ENCODE assay signal across 14 mouse cellular contexts in the genomic region with DNA sequence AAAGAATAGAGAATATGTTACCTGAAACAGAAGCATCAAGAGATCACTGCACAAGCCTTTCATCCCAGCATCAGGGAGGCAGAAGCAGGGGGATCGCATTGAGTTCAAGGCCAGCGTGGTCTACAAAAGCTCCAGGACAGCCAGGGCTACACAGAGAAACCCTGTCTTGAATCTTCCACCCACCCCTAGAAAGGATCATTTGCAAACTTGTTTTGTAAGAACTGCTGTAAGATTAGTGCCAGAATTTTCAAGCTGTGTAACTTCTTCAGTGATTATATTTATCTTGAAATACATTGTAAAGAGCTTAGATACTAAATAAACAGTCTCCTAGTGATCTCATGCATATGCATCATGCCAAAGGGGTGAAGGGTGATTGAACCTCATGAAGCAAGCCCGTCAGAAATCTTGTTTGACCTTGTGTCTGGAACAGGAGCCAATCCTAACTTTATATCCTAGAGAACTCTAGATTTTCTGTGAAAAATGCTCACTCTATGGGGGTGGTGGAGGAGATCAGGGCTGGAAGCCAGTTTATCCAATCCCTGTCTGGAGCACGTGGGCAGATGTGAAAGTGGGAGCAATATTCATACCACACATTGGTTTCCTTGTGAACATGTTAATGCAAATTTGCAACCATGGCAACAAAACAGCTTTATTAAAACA. TPM values are rescaled to one million over a fixed set of nuclear protein-coding genes. Genes with fewer than 3 reads are reported as not detected.
DNase-seq lines count a peak whose midpoint lies in the region; ATAC-seq and TF ChIP-seq lines count a peak whose summit lies in the region.
"Had no signal": no experiment of that assay in that cellular context is flagged by ENCODE, and none has a peak within 500 bp of the region (broad histone marks: within the 10 kb centered on the region; RNA-seq: fewer than 3 reads in every experiment).

No protein-coding gene starts in this region.

- WGBS in heart, postnatal 0 days, result 61% methylated on average over 4 of the region's 4 CpGs
- WGBS in lung, embryonic 16.5 days, result 55% methylated on average over 4 of the region's 4 CpGs
- 38% methylated on average over 4 of the region's 4 CpGs for WGBS in stomach, postnatal 0 days
- WGBS in forebrain, embryonic 10.5 days, result 83% methylated on average over 4 of the region's 4 CpGs

- H3K27ac ChIP-seq in heart, postnatal 0 days (ENCODE audit: low read depth), result peak overlapping the region; percentile 50
- H3K27ac ChIP-seq in lung, embryonic 16.5 days (ENCODE audit: low read length), result peak overlapping the region; percentile 43
- H3K27ac ChIP-seq in stomach, postnatal 0 days (replicated peaks), result 0 out of 2 replicates have a peak overlapping the region, but pooled peaks have one; percentile 45
- no peak overlapping the region for H3K27ac ChIP-seq in forebrain, embryonic 10.5 days
- H3K27ac ChIP-seq: hindbrain, embryonic 15.5 days had no signal

- TF ChIP-seq CTCF in heart, postnatal 0 days (IDR thresholded peaks at IDR 0.05; ENCODE audit: low read depth), result no peak
- TF ChIP-seq CTCF in stomach, postnatal 0 days (IDR thresholded peaks at IDR 0.05; ENCODE audit: low read depth), result no peak

- H3K4me1 ChIP-seq in heart, postnatal 0 days (ENCODE audit: control insufficient read depth, insufficient read depth), result peaks cover 11% of the 10 kb centered on the region; the same call in 1 of the 2 replicates
- 0 out of 2 replicates have a peak, but pooled peaks cover 2% of the 10 kb centered on the region for H3K4me1 ChIP-seq in lung, embryonic 16.5 days (replicated peaks; ENCODE audit: control insufficient read depth, insufficient read depth, low read length)
- H3K4me1 ChIP-seq in stomach, postnatal 0 days (replicated peaks; ENCODE audit: control insufficient read depth, insufficient read depth), result no peaks in the 10 kb centered on the region
- H3K4me1 ChIP-seq in forebrain, embryonic 10.5 days, result peaks cover 15% of the 10 kb centered on the region

- no peaks in the 10 kb centered on the region for H3K36me3 ChIP-seq in heart, postnatal 0 days (replicated peaks; ENCODE audit: control insufficient read depth, insufficient read depth, low read length)
- no peaks in the 10 kb centered on the region for H3K36me3 ChIP-seq in lung, embryonic 16.5 days (ENCODE audit: control insufficient read depth, insufficient read depth, low read length)
- no peaks in the 10 kb centered on the region for H3K36me3 ChIP-seq in stomach, postnatal 0 days (ENCODE audit: control insufficient read depth, insufficient read depth, low read length)
- no peaks in the 10 kb centered on the region for H3K36me3 ChIP-seq in forebrain, embryonic 10.5 days (replicated peaks)
- H3K36me3 ChIP-seq: hindbrain, embryonic 15.5 days had no signal

- no peak overlapping the region for H3K9ac ChIP-seq in heart, postnatal 0 days (replicated peaks; ENCODE audit: low read depth, low read length)
- no peak overlapping the region for H3K9ac ChIP-seq in lung, embryonic 16.5 days (ENCODE audit: low read length)
- no peak overlapping the region for H3K9ac ChIP-seq in stomach, postnatal 0 days (ENCODE audit: low read length)
- H3K9ac ChIP-seq: hindbrain, embryonic 15.5 days had no signal

- intact Hi-C loops in heart, postnatal 36 days (cut with DNase I), result no loop called here

- H3K9me3 ChIP-seq in heart, postnatal 0 days (replicated peaks; ENCODE audit: control insufficient read depth, low read length), result no peaks in the 10 kb centered on the region
- H3K9me3 ChIP-seq in lung, embryonic 16.5 days (ENCODE audit: control insufficient read depth, low read length), result no peaks in the 10 kb centered on the region
- H3K9me3 ChIP-seq in stomach, postnatal 0 days (ENCODE audit: control insufficient read depth, low read length), result no peaks in the 10 kb centered on the region
- H3K9me3 ChIP-seq in forebrain, embryonic 10.5 days, result no peaks in the 10 kb centered on the region
- H3K9me3 ChIP-seq: hindbrain, embryonic 15.5 days had no signal

- H3K27me3 ChIP-seq in heart, postnatal 0 days (ENCODE audit: control insufficient read depth, insufficient read depth, low read length), result no peaks in the 10 kb centered on the region
- H3K27me3 ChIP-seq in lung, embryonic 16.5 days (ENCODE audit: control insufficient read depth, insufficient read depth, low read depth, low read length), result no peaks in the 10 kb centered on the region
- no peaks in the 10 kb centered on the region for H3K27me3 ChIP-seq in stomach, postnatal 0 days (ENCODE audit: control insufficient read depth, insufficient read depth, low read length)
- peaks cover 13% of the 10 kb centered on the region for H3K27me3 ChIP-seq in forebrain, embryonic 10.5 days (ENCODE audit: poor library complexity, severe bottlenecking)
- H3K27me3 ChIP-seq: hindbrain, embryonic 15.5 days had no signal

- peak; percentile 55 for ATAC-seq in heart, postnatal 0 days (ENCODE audit: insufficient read depth, low read depth)
- ATAC-seq in lung, embryonic 16.5 days (ENCODE audit: low read depth), result peak; percentile 78
- ATAC-seq in stomach, postnatal 0 days (ENCODE audit: low FRiP score, low TSS enrichment), result peak; percentile 86
- ATAC-seq: CD4-positive, CD25-positive, alpha-beta regulatory T cell, adult 4 months had no signal

- TF ChIP-seq EP300 in heart, postnatal 0 days (IDR thresholded peaks at IDR 0.05; ENCODE audit: low read depth), result no peak
- no peak for TF ChIP-seq EP300 in stomach, postnatal 0 days (optimal IDR thresholded peaks at IDR 0.05)

- H3K4me2 ChIP-seq in heart, postnatal 0 days (ENCODE audit: low read depth, low read length), result no peak overlapping the region
- H3K4me2 ChIP-seq in lung, embryonic 16.5 days (ENCODE audit: low read depth, low read length), result no peak overlapping the region
- H3K4me2 ChIP-seq in stomach, postnatal 0 days (replicated peaks; ENCODE audit: low read depth), result no peak overlapping the region
- H3K4me2 ChIP-seq: hindbrain, embryonic 15.5 days had no signal

- DNase-seq in heart, postnatal 0 days (ENCODE audit: low spot score), result no peak
- no peak for DNase-seq in heart, postnatal 36 days
- no peak for DNase-seq in lung, adult 18-20 months
- peak; percentile 39 to 47 for DNase-seq in layer of hippocampus, postnatal 36 days
- DNase-seq in stomach, postnatal 0 days (ENCODE audit: low spot score), result peak; percentile 33
- no peak for DNase-seq in forebrain, embryonic 10.5 days (ENCODE audit: extremely low spot score, low spot score)
- no peak for DNase-seq in T-cell, adult 2 months (ENCODE audit: low spot score)
- DNase-seq: cerebellum, postnatal 25 days; lung, adult 2 months had no signal

- no peak overlapping the region for H3K4me3 ChIP-seq in heart, postnatal 0 days (ENCODE audit: low read depth, low read length)
- H3K4me3 ChIP-seq in lung, embryonic 16.5 days (ENCODE audit: low read length), result no peak overlapping the region
- no peak overlapping the region for H3K4me3 ChIP-seq in stomach, postnatal 0 days (ENCODE audit: low read depth, low read length)
- no peak overlapping the region for H3K4me3 ChIP-seq in forebrain, embryonic 10.5 days
- H3K4me3 ChIP-seq: erythroblast, embryonic 14.5 days; hindbrain, embryonic 15.5 days had no signal

RNA-seq across cellular contexts. Expression of a gene that starts 40.1 kb away (rescaled TPM):
- total RNA-seq in heart, postnatal 0 days (2014; rRNA removed; ENCODE audit: low replicate concordance), result 0.19 TPM in 1 of 2 replicates, not detected in the other
- polyA plus RNA-seq in heart, postnatal 0 days (2015; fragmentation: Nextera tagmentation; extraction: Ambion mirVana), result not detected in 2 replicates
- 1 to 10 TPM in 1 of 2 experiments, under 1 TPM in 1; 1.00 to 1.1 TPM for total RNA-seq in heart, postnatal 36 days (2021)
- polyA plus RNA-seq in lung, embryonic 16.5 days (2015; fragmentation: Nextera tagmentation; extraction: Ambion mirVana), result 0.25 and 0.49 TPM in 2 replicates
- total RNA-seq in layer of hippocampus, postnatal 36 days (2021), result not detected
- polyA plus RNA-seq in stomach, postnatal 0 days (2015; fragmentation: Nextera tagmentation; extraction: Ambion mirVana), result not detected in 2 replicates
- polyA plus RNA-seq in forebrain, embryonic 10.5 days (2016; fragmentation: Nextera tagmentation; extraction: Ambion mirVana), result not detected in 2 replicates
- total RNA-seq: gastrocnemius, postnatal 4 days had no signal
- polyA plus RNA-seq: erythroblast, embryonic 14.5 days; hindbrain, embryonic 15.5 days had no signal

Comparison
In these comparisons a context has a peak if more than half of its experiments do, and no peak if none do; other contexts are left out.
1. DNase-seq: peak in layer of hippocampus, postnatal 36 days (2 of 2) and stomach, postnatal 0 days (single experiment); none in heart, postnatal 0 days (single experiment), heart, postnatal 36 days (0 of 2), lung, adult 18-20 months (0 of 2), forebrain, embryonic 10.5 days (single experiment) and T-cell, adult 2 months (single experiment).
2. Peak in every context shown above with its lines, with median percentiles within 50 percentile points of each other: ATAC-seq.